Mouse (Mus musculus) T-helper 17 cell (primary cell): ENCODE measurements at regions not wholly inside any gene's neighbourhood (a gene's known extent, or its start where the extent isn't known, plus 50 kb on each side); places are given as distances from the start of the nearest gene placed in this dataset.

ENCODE experiments used
- in situ Hi-C, 2 experiments: fragments of 300-600 bp; cut with MboI, MseI; formaldehyde crosslinking; loops; 1 replicate in 1 of 2; 2 replicates in 1 of 2; pipeline ENCODE4 v1.15.1; 2025; ENCODE audit warnings: high pct_unique_total_duplicates in 2 of 2

DNA sequence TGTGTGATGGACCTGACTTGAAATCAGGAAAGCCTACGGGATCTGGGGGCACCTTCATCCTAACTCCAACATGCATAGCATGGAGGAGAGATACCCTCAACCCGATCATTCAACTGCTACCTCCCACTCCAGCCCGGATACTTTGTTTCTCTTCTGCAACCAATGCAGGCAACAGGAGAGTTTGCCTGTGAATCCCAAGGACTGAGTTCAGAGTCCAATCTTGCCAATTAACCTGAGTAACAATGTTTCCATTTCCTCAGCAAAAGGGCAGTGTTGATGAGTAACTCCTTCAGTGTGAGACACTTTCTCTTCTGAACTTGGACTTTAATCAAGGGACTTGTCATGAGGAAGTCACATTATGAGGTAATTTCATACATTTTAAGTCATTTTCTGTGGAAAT lies 129.1 kb upstream of the Gdf10 start:
- in situ Hi-C loops, result no loop called here

GRCm38 (mm10) chr14:33797551-33798303 lies 125.7 kb upstream of the Gdf10 start:
- in situ Hi-C loops, result no loop called here

GRCm38 (mm10) chr14:33804321-33804720 lies 119.1 kb upstream of the Gdf10 start:
- in situ Hi-C loops, result loop anchor here in 1 of 2 experiments (5.0 kb wide), 1 partner anchor 573 kb away; the partner anchor contains the start of gene Mmrn2

- in situ Hi-C loops, result loop anchor here in 1 of 2 experiments (5.0 kb wide), 1 partner anchor 573 kb away; the partner anchor contains the start of gene Mmrn2
These were observed 118.7 kb upstream of the Gdf10 start for GRCm38 (mm10) chr14:33804721-33805120.

DNA sequence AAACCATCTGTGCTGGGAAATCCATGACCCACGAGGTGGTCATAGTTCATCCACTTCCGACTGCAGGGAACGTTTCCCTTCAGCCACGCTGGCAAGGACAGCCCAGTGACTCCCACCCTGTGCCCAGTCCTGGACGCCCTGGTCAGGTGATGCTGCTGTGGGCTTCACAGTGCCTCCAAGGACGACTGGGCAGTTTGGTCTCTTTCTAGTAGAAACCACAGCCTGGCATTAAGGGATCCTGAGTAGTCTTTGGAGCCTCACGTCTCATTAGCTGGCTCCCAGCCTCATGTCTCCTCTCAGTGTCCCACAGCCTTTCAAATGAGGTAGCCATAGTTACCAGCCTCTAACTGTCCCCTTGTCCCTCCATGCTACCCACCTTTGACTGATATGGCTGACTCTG lies 116.2 kb upstream of the Gdf10 start:
- in situ Hi-C loops, result no loop called here

GRCm38 (mm10) chr14:33808593-33809265 lies 114.7 kb upstream of the Gdf10 start:
- in situ Hi-C loops, result no loop called here

DNA sequence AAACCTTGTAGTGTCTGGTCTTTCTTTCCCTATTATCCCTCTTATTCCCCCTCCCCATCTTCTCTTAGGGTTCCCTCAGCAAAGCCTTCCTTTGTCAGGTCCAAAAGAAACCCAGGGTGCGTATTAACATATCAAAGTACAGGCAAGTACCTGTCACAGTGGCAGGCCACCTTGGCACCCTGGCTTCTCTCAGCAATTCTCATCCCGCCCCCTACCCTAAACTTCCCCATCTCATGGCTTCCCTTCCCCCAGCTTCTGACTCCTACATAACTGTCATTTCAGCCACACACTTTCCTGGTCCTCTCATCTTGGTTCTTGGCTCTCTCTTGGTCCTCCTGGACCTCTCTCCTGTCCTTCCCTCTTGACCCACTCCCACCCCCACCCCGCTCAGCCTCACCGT lies 112.8 kb upstream of the Gdf10 start:
- in situ Hi-C loops, result no loop called here

DNA sequence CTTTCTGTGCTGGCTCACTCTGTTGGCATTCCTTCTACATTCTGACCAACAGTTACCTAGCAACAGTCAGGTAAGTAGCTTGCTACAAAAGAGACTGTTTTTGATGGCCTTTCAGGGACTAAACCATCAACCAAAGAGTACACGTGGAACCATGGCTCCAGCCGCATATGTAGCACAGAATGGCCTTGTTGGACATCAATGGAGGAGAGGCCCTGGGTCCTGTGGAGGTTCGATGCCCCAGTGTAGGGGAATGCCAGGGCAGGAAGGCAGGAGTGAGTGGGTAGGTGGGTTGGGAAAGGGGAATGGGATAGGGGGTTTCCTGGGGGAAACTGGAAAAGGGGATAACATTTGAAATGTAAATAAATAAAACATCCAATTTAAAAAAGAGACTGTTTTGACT lies 112.1 kb upstream of the Gdf10 start:
- in situ Hi-C loops, result no loop called here

DNA sequence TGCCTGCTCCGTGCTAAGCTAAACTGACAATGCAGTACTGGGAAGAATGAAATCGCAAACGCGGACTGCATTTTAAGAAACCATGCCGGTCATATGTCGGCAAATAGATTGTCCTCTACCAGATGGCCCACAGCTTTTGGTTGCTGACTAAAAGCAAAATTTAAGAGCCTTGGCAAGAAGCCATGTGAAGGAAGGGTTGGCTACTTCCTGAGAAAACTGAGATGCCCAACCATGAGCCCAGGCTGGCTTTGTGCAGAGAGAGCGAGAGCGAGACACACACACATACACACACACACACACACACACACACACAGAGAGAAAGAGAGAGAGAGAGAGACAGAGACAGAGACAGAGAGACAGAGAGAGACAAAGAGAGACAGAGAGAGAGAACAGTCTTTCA lies 111.1 kb upstream of the Gdf10 start:
- in situ Hi-C loops, result no loop called here

DNA sequence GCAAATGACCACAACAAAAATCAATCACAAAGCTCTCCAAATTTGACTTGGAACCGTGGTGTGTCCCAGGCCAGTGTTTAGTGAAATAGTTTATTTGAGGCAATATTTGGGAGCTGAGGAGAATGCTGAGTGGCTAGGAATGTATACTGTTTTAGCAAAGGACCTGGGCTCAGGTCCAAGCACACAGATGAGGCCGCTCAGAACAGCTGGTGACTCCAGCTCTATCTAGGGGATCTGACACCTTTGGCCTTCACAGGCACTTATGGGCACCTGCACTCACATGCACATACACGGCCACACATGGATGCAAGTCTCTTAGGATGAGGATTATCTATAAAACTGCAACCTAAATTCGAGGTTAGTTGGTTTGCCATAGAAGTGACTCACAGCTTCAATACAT lies 110.6 kb upstream of the Gdf10 start:
- in situ Hi-C loops, result no loop called here

DNA sequence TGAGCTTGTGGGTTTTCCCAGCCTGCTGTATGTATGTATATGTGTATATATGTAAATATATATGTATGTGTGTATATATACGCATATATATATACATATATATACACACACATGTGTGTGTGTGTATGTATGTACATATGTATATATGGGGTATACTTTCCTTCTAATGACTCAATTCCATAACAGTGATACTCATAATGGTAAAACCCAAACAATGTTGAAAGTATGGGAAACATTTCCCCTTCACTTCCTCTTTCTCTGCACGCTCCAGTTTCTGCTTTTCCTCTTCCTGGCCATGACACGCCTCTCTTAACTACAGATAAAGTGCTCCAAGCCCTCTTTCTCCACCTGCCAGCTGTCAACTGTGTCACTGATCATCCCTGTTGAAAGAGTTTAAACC lies 110.1 kb upstream of the Gdf10 start:
- in situ Hi-C loops, result no loop called here

DNA sequence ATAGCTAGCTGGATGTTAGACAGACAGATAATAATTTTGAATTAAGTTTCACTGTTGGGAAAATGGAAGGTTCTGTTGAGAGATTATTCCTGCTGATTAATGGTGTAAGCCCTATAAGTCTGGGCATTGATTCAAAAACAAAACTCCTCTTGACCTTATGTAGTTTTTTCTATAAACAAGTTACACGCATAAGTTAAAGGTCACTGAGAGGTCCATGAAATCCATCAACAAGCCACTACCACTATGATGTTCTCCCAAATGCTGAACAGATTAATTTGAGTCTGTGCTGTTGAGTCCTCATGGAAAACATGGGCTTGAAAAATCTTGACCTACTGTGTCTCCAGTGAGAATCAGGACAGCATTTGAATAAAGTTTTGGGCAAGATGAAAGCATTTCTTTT lies 109.3 kb upstream of the Gdf10 start:
- in situ Hi-C loops, result no loop called here

- in situ Hi-C loops, result no loop called here
These were observed 108.8 kb upstream of the Gdf10 start for GRCm38 (mm10) chr14:33814599-33814998.

DNA sequence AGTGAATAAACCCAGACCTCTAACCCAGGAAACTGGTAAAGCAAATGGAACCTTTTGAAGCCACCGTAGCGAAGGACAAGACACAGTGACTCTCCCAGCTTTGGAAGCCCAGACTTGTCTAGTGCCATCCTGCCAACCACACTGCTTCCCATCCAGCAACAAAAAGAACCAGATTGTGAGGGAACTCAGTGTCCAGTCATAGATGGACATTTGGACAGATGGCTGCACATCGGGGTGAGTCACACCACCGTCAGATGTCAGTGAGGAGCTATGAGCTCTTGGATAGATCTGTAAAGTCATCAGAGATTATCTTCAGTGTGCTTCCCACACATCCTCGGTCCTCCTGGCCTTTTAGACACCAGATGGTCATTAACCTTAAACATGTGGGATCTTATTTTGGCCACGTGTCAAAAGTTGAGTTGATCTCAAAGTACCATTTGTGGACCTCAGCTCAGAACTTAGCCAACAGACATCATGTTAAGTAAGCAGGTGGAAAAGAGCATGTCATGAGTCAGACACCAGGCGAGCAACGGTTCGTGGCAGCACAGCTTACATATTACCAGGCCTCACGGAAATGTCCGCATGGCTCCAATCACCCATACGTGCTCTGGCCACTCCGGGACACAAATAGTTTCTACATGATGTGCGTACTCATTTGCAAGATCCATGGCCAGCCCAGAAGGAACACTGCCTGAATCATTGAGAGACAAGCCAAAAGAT lies 102.7 kb upstream of the Gdf10 start:
- in situ Hi-C loops, result no loop called here

- in situ Hi-C loops, result no loop called here
These were observed 102.0 kb upstream of the Gdf10 start for GRCm38 (mm10) chr14:33821436-33821835.

GRCm38 (mm10) chr14:33824421-33824874 lies 98.9 kb upstream of the Gdf10 start:
- in situ Hi-C loops, result no loop called here

DNA sequence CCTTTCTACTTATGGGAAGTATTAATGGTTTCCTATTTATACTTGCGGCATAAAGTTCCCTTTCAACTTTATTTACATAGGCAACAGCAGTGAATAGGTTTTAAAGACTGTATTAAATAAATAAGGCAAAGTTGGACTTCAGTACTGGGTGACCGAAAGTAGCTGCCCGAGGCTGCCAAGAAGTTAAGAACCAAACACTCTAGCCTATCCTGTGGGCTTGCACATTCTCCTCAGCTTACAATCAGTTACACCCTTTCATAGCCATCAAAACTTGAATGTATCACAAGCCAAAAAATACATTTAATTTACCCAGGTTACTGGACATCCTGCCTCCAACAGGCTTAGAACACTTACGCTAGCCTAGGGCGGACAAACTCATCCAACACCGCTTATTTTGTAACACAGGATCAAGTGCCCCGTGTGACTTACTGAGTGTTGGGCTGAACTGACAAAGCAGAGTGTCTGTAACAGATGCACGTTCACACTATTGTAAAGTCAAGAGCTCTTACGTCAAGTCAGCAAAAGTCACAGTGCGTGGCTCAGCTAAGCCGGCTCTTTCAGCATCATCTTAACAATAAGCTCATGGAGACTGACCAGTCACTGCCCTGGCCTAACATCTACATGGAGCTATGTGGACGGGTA lies 97.3 kb upstream of the Gdf10 start:
- in situ Hi-C loops, result no loop called here

- in situ Hi-C loops, result no loop called here
These were observed 90.6 kb upstream of the Gdf10 start for GRCm38 (mm10) chr14:33832650-33833319.

DNA sequence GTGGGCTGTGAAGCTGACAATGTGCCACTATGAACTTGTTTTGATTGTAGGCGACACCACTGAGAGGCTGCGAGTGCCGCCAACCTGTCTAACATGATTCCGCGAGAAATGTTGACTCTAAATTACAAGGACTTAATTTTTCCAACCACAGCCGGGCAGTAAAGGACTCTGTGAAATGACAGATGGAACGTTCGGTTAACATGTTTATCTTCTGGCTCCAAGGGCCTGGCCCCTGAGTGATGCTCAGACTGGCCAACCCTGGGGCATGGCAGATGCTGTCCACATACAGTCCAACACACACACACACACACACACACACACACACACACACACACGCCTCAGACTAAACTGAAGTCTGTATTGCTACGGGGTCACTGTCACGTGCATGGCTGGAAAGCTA lies 87.0 kb upstream of the Gdf10 start:
- in situ Hi-C loops, result no loop called here

DNA sequence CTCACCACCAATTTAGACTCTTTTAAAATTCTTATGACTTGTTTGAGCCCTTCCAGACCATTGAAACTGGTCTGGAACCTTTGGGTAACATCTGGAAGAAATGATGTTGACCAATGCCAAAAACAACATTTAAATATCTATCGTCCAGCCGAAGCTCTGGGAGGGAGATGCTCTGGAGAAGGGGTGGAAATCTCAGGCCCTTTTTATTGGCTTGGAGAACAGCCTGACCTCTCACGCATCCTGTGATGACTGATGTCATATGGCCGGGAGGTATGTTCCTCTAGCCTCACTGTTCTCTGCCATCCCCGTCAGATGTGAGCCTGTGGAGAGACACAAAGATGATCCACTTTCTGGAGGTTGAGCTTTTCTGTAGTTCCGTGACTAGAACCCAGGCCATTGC lies 81.6 kb upstream of the Gdf10 start:
- in situ Hi-C loops, result no loop called here

DNA sequence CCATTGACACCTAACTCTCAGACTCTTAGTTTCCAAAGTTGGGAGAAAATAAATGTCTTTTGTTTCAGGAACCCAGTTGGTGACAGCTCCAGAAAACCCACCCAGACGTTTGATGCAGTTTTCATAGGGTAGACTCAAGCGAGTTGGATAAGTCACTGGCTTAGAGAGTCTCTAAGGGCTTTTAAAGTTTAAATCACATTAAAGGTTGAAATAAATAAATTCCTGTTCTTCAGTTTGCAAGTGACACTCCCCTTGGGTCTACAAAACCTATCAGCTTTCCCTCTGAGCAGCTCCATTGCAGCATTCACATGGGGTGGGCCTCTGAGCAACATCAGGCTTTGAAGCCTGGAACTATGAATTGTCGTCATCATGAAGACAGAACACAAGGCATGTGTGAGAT lies 69.9 kb upstream of the Gdf10 start:
- in situ Hi-C loops, result no loop called here
